Mouse (Mus musculus) liver, postnatal 0 days (tissue): ENCODE measurements around the gene Pycard. TPM values are rescaled to one million over a fixed set of nuclear protein-coding genes. Genes with fewer than 3 reads are reported as not detected.

Experiments used
- ATAC-seq: fragments of 200-750 bp; cut with Nextera tagmentation; 2 replicates; pipeline ENCODE4 v1.8.0; 2017; ENCODE audit warnings: mild to moderate bottlenecking, moderate library complexity
- DNase-seq: peaks from one replicate; pipeline ENCODE4 v3.0.0-alpha.2; 2016
- H3K27ac ChIP-seq: fragments of 300-500 bp; sonication (generic); 2 replicates; pipeline ENCODE4 v1.5.1; 2014; ENCODE audit warnings: antibody characterized with exemption, moderate library complexity, mild to moderate bottlenecking, low read depth
- H3K27me3 ChIP-seq: fragments of 300-500 bp; sonication (generic); 2 replicates; pipeline ENCODE4 v1.6.1; 2014; ENCODE audit warnings: low read length, control low read depth, mixed read lengths; ENCODE audit not compliant: insufficient read depth
- H3K36me3 ChIP-seq: fragments of 300-500 bp; sonication (generic); replicated peaks from 2 replicates; pipeline ENCODE4 v1.6.1; 2014; ENCODE audit warnings: mild to moderate bottlenecking, control low read depth, low read length, moderate library complexity, mixed read lengths; ENCODE audit not compliant: insufficient read depth
- H3K4me1 ChIP-seq: fragments of 300-500 bp; sonication (generic); 2 replicates; pipeline ENCODE4 v1.6.1; 2014; ENCODE audit warnings: antibody characterized with exemption, mild to moderate bottlenecking, control low read depth; ENCODE audit not compliant: insufficient read depth
- H3K4me2 ChIP-seq: fragments of 300-500 bp; sonication (generic); 2 replicates; pipeline ENCODE4 v1.6.1; 2014; ENCODE audit warnings: low read depth, mild to moderate bottlenecking, low read length, moderate library complexity, mixed read lengths
- H3K4me3 ChIP-seq: fragments of 300-500 bp; sonication (generic); 2 replicates; pipeline ENCODE4 v1.5.1; 2014; ENCODE audit warnings: low read depth, low read length
- H3K9ac ChIP-seq: fragments of 300-500 bp; sonication (generic); replicated peaks from 2 replicates; pipeline ENCODE4 v1.6.1; 2014; ENCODE audit warnings: mild to moderate bottlenecking, moderate library complexity
- H3K9me3 ChIP-seq: fragments of 300-500 bp; sonication (generic); 2 replicates; pipeline ENCODE4 v1.6.1; 2016; ENCODE audit warnings: mild to moderate bottlenecking, control low read depth, low read length, mixed read lengths
- CTCF ChIP-seq: sonication (generic); IDR thresholded peaks from 2 replicates; pipeline ENCODE4 v1.5.1; 2016; ENCODE audit warnings: antibody characterized with exemption, low read depth
- EP300 ChIP-seq: IDR thresholded peaks from 2 replicates; pipeline ENCODE4 v1.6.1; 2016; ENCODE audit warnings: antibody characterized with exemption, low read depth, mild to moderate bottlenecking
- WGBS: fragments of 180-500 bp; shearing (Covaris S2); extraction: QIAGEN DNeasy Blood & Tissue Kit; methylation state at CpG from one replicate; pipeline ENCODE4 v1.1.7; 2014; ENCODE audit not compliant: insufficient replicate concordance; 5-methylcytosine and 5-hydroxymethylcytosine counted together
- polyA plus RNA-seq: library from polyadenylated mRNA; unstranded; fragments of >200 nt; fragmentation: Nextera tagmentation; extraction: Ambion mirVana; gene quantifications from 2 replicates; pipeline ENCODE4 v1.2.1, GENCODE M21; 2015

Pycard gene
- polyA plus RNA-seq, 1 experiment from 2014 or later: 25.8 TPM

DNA sequence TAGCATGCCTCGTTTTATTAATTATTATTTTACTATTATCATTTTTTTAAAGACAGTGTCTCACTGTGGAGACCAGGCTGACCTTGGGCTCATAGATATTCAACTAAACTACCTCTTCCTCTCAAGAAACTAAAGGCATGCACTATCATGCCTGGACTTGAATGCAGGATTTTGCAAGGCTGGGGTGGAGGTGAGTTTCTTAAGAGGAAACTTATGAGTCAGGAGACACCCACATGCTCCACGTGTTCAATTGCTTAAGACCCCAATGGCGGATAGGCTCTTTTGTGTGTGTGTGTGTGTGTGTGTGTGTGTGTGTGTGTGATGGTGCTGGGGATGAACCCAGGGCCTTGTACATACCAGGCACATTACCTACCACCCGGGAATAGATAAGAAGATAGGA lies 31.7 kb upstream of the Pycard start:
- Histone ChIP-seq H3K4me2 (no peak overlapping the region), H3K4me3 (no peak overlapping the region), H3K4me1 (no peaks in the 10 kb centered on the region), H3K36me3 (no peaks in the 10 kb centered on the region), H3K27ac (no peak overlapping the region), H3K9me3 (no peaks in the 10 kb centered on the region), H3K27me3 (no peaks in the 10 kb centered on the region), H3K9ac (no peak overlapping the region)
- no peak for ATAC-seq
- TF ChIP-seq EP300 (no peak), CTCF (no peak)
- no peak for DNase-seq
- 58% methylated on average over 4 of the region's 4 CpGs for WGBS

DNA sequence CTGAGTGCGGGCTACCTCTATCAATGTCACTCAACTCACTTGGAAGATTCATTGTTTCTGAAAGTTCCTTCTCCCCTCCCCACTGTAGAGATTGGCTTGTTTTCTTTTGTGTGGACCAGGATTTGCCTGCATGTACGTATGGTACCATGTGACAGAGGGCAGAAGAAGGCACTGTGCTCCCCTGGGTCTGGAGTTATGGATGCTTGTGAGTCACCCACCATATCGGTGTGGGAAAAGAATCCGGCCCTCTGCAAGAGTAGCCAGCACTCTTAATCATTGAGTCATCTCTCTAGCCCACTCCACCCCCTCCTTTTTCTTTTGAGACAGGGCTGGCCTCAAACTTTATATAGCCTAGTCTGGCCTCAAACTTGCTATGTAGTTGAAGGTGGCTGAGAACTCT lies 31.3 kb upstream of the Pycard start:
- Histone ChIP-seq H3K27ac (no peak overlapping the region), H3K36me3 (no peaks in the 10 kb centered on the region), H3K4me1 (no peaks in the 10 kb centered on the region), H3K27me3 (no peaks in the 10 kb centered on the region), H3K4me3 (no peak overlapping the region), H3K9me3 (no peaks in the 10 kb centered on the region), H3K9ac (no peak overlapping the region), H3K4me2 (no peak overlapping the region)
- ATAC-seq (no peak), DNase-seq (no peak)
- no peak for TF ChIP-seq CTCF
- TF ChIP-seq EP300: no peak
- 76% methylated on average over 4 of the region's 4 CpGs for WGBS

- Histone ChIP-seq H3K4me3 (no peak overlapping the region), H3K4me2 (no peak overlapping the region), H3K9me3 (no peaks in the 10 kb centered on the region), H3K27me3 (no peaks in the 10 kb centered on the region), H3K27ac (no peak overlapping the region), H3K4me1 (no peaks in the 10 kb centered on the region), H3K36me3 (no peaks in the 10 kb centered on the region), H3K9ac (no peak overlapping the region)
- DNase-seq: no peak
- 66% methylated on average over 9 of the region's 9 CpGs for WGBS
- TF ChIP-seq CTCF: no peak
- no peak for TF ChIP-seq EP300
- ATAC-seq: no peak
Measured at GRCm38 (mm10) chr7:128024364-128024763, 30.7 kb upstream of the Pycard start.

DNA sequence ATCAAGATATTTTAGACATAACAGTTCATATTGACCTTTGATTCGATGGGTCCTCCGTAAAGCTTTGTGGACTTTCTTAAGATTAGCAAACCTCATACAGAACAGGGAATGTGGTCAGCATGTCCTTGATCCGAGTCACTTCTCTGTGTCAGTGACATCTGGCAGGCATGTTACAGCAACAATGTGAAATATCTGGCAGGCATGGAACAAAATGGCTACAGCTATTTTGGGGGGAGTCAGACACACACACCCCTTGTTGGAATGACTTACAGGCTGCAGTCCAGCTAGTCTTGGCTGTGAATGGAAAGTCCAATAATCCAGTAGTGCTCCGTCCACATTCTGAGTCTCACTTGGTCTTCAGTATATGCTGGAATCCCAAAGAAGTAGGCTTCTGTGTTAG lies 29.9 kb upstream of the Pycard start:
- Histone ChIP-seq H3K27me3 (no peaks in the 10 kb centered on the region), H3K36me3 (no peaks in the 10 kb centered on the region), H3K4me3 (no peak overlapping the region), H3K27ac (no peak overlapping the region), H3K4me2 (no peak overlapping the region), H3K9me3 (no peaks in the 10 kb centered on the region), H3K9ac (no peak overlapping the region), H3K4me1 (0 out of 2 replicates have a peak, but pooled peaks cover 2% of the 10 kb centered on the region)
- ATAC-seq (no peak), DNase-seq (no peak)
- TF ChIP-seq CTCF: no peak
- TF ChIP-seq EP300: no peak
- WGBS: 80% methylated on average over 4 of the region's 4 CpGs

DNA sequence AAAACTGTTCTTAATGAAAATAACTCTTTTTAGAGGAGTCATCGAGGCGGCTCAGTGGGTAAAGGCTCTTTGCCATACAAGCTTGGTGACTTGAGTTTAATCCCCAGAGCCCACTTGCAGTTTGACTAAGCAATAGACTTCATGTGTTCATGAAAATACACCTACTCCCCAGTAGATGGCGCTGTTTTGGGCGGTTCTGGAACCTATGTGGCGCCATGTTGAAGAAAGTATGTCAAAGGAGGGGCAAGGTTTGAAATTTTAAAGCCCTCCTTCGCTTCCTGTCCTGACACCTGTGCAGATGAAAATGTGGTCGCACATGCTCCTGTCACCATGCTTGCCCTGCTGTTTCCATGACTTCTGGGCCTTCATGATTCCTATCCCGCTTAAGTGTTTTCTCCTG lies 29.3 kb upstream of the Pycard start:
- 62% methylated on average over 8 of the region's 8 CpGs for WGBS

DNA sequence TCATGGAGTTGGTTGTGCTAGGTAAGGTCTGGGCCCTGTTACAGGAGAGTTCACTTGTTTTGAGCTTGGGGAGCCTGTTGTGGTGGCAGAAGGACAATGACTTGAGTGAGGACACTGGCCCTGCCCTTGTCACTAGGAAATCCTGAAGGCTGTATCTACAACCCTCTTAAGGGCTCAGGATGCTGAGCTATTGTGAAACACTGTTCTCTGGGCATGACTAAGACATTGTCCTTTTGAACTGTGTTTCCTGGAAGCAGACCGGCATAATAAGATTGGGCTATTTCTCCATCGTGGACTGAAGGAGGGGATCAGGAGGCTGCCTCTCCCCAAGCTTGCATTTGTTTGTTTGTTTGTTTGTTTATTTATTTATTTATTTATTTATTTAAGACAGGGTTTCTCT lies 25.5 kb upstream of the Pycard start:
- DNase-seq: no peak

More for the DNA sequence above, 29.3 kb upstream of the Pycard start:
- H3K36me3 ChIP-seq: no peaks in the 10 kb centered on the region
- no peak overlapping the region for H3K4me2 ChIP-seq
- DNase-seq: no peak
- no peaks in the 10 kb centered on the region for H3K27me3 ChIP-seq
- TF ChIP-seq EP300 (no peak), CTCF (peak; percentile 63)
- H3K9me3 ChIP-seq: no peaks in the 10 kb centered on the region
- H3K4me3 ChIP-seq: no peak overlapping the region
- no peak overlapping the region for H3K9ac ChIP-seq
- no peak for ATAC-seq
- H3K4me1 ChIP-seq: 0 out of 2 replicates have a peak, but pooled peaks cover 2% of the 10 kb centered on the region
- no peak overlapping the region for H3K27ac ChIP-seq

DNA sequence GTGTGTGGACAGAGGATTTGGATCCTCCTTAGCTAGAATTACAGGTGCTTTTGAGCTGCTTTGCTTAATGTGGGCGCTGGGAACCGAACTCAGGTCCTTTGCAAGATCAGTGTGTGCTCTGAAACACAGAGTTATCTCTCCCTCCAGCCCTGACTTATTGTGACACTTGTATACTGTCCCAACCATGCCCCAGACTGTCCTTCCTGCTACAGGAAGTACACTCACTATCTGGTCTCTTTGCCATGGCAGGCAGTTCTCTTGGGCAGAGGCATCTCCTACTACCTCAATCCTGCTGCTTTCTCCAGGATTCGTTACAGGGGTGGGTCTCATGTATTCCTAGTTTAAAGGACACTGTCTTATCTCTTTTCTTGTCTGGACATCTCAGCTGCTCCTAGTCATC lies 24.6 kb upstream of the Pycard start:
- no peak for ATAC-seq
- WGBS: 68% methylated on average over 3 of the region's 3 CpGs
- Histone ChIP-seq H3K27ac (no peak overlapping the region), H3K4me1 (0 out of 2 replicates have a peak, but pooled peaks cover 2% of the 10 kb centered on the region), H3K4me3 (no peak overlapping the region), H3K9ac (no peak overlapping the region), H3K27me3 (no peaks in the 10 kb centered on the region), H3K4me2 (no peak overlapping the region), H3K36me3 (no peaks in the 10 kb centered on the region), H3K9me3 (no peaks in the 10 kb centered on the region)
- DNase-seq: no peak
- TF ChIP-seq CTCF (no peak), EP300 (no peak)

More for the DNA sequence above, 25.5 kb upstream of the Pycard start:
- 0 out of 2 replicates have a peak, but pooled peaks cover 2% of the 10 kb centered on the region for H3K4me1 ChIP-seq
- no peaks in the 10 kb centered on the region for H3K36me3 ChIP-seq
- TF ChIP-seq EP300 (no peak), CTCF (no peak)
- no peak overlapping the region for H3K27ac ChIP-seq
- H3K4me3 ChIP-seq: no peak overlapping the region
- no peak overlapping the region for H3K9ac ChIP-seq
- ATAC-seq: peak; percentile 31; the same call in 1 of the 2 replicates
- WGBS: 53% methylated on average over 2 of the region's 2 CpGs
- H3K4me2 ChIP-seq: no peak overlapping the region
- H3K9me3 ChIP-seq: no peaks in the 10 kb centered on the region
- no peaks in the 10 kb centered on the region for H3K27me3 ChIP-seq
